Mouse (Mus musculus): ENCODE data around the gene Olfr609. TPM values are rescaled to one million over a fixed set of nuclear protein-coding genes. Genes with fewer than 3 reads are reported as not detected.
"Not testable (repeated sequence)": the region's sequence is repeated elsewhere in the genome, so short reads cannot be mapped to it uniquely, and the experiment has no call there.

The Olfr609 gene
- not detected in 2 replicates for polyA plus RNA-seq (2016; fragmentation: Nextera tagmentation; extraction: Ambion mirVana)

DNA sequence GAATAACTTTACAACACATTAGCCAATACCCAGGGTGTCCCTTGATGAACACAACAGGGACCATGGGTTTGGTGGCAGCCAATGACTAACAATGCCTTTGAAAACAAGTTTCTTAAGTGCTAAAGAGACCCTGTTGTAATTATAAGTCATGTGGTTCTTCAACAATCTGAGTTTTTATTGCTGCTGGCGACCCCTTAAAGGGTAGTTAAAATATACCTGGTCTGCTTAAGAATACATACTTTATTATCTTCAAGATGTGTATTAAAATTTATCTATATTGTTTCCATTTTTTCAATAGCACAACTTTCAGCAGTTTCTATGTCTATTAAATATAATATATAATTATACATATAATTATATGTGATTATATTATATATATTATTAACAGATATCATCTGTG, at the start of gene Olfr609:
Gene Olfr609 (minus strand): TSS at position 101 of the 400 bp plus-strand sequence.
- no peak within 1 kb of the TSS for H3K9ac ChIP-seq (replicated peaks)
- no peaks in the 10 kb centered on the region for H3K36me3 ChIP-seq
- no peak for ATAC-seq (ENCODE audit: low FRiP score, low read depth)
- H3K4me3 ChIP-seq = no peak within 1 kb of the TSS
- no peak within 1 kb of the TSS for H3K4me2 ChIP-seq (replicated peaks)
- WGBS = 76% methylated on average over 1 of the region's 1 CpGs
- no peaks in the 10 kb centered on the region for H3K4me1 ChIP-seq
- no peaks in the 10 kb centered on the region for H3K27me3 ChIP-seq
- no peaks in the 10 kb centered on the region for H3K9me3 ChIP-seq
- H3K27ac ChIP-seq (replicated peaks) = no peak within 1 kb of the TSS

DNA sequence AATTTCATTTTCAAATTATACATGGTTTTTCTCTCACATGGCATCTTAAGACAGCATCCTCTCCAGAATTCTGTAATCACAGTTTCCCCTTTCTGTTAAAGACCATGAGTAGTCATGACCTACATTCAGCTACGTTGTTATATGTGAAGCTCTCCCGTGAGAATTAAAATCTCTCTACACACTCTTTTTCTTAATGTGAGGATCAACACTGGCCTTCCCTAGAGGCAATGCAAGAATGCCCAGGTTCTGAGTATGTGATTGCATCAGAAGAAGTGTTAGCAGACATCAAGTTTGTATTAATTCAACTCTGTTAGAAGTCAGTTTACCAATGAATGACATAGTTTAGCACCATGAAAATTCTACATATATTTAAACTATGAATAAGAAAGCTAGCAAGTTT, 44.8 kb upstream of the Olfr609 start, which contains the start of gene Olfr612:
Gene Olfr612 (minus strand): TSS at position 101 of the 400 bp plus-strand sequence.
- not testable (repeated sequence) for H3K4me3 ChIP-seq; H3K36me3 ChIP-seq; H3K27ac ChIP-seq (replicated peaks); H3K4me2 ChIP-seq (replicated peaks); H3K27me3 ChIP-seq; H3K9me3 ChIP-seq; H3K9ac ChIP-seq (replicated peaks); ATAC-seq (ENCODE audit: low FRiP score, low read depth); H3K4me1 ChIP-seq
- WGBS = 86% methylated on average over 2 of the region's 2 CpGs

DNA sequence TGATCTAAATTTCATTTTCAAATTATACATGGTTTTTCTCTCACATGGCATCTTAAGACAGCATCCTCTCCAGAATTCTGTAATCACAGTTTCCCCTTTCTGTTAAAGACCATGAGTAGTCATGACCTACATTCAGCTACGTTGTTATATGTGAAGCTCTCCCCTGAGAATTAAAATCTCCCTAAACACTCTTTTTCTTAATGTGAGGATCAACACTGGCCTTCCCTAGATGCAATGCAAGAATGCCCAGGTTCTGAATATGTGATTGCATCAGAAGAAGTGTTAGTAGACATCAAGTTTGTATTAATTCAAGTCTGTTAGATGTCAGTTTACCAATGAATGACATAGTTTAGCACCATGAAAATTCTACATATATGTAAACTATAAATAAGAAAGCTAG, 22.9 kb upstream of the Olfr609 start, which contains the start of gene Olfr611:
Gene Olfr611 (minus strand): TSS at position 101 of the 400 bp plus-strand sequence.
- 69% methylated on average over 1 of the region's 1 CpGs for WGBS
- H3K9ac ChIP-seq (replicated peaks); H3K36me3 ChIP-seq; H3K27me3 ChIP-seq; H3K27ac ChIP-seq (replicated peaks); H3K4me3 ChIP-seq; ATAC-seq (ENCODE audit: low FRiP score, low read depth); H3K4me2 ChIP-seq (replicated peaks); H3K4me1 ChIP-seq; H3K9me3 ChIP-seq: not testable (repeated sequence)

DNA sequence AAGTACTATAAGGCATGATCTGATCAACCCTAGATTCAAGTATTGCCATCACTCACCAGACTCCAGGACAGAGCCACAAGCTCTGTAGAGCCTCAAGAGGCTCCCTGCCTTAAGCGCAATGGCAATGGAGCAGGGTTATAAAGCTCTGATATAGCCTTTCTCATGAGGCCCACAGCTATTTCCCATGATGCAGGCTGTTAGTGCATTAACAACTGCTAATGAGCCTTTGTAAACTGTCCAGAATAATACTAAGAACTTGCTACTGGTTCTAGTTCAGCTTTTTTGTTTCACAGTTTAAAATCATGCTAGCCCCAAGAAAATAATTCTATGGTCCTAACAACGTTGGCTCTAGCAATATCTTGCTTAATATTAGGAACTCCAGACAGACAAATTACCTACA, 14.2 kb upstream of the Olfr609 start, which contains the start of gene Olfr610:
Gene Olfr610 (minus strand): TSS at position 101 of the 400 bp plus-strand sequence.
- WGBS = 89% methylated on average over 2 of the region's 2 CpGs
- ATAC-seq (ENCODE audit: low FRiP score, low read depth) = no peak
- Histone ChIP-seq H3K4me3 (no peak within 1 kb of the TSS), H3K9me3 (no peaks in the 10 kb centered on the region), H3K36me3 (no peaks in the 10 kb centered on the region), H3K27me3 (no peaks in the 10 kb centered on the region), H3K9ac (replicated peaks) (no peak within 1 kb of the TSS), H3K4me2 (replicated peaks) (no peak within 1 kb of the TSS), H3K27ac (replicated peaks) (no peak within 1 kb of the TSS), H3K4me1 (no peaks in the 10 kb centered on the region)

DNA sequence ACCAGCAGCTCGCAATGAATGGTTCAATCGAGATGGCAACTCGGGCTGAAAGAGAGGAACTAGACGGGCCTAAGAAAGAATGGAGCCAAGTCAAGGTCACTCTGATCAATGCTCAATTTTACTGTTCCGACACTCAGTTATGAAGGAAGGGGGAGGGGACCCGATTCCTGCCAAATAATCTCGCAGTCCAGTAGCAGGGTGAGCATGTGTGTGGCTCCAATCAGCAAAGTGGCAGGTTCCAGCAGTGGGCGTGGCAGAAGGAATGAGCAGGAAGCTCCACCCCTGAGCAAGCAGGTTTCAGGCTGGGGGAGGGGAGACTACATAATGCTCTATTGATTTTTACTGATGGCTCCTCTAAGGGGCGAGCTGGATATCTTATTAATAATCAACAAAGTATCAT, 20.8 kb downstream of the Olfr609 start:
- not testable (repeated sequence) for ATAC-seq (ENCODE audit: low FRiP score, low read depth)
- 86% methylated on average over 9 of the region's 9 CpGs for WGBS

DNA sequence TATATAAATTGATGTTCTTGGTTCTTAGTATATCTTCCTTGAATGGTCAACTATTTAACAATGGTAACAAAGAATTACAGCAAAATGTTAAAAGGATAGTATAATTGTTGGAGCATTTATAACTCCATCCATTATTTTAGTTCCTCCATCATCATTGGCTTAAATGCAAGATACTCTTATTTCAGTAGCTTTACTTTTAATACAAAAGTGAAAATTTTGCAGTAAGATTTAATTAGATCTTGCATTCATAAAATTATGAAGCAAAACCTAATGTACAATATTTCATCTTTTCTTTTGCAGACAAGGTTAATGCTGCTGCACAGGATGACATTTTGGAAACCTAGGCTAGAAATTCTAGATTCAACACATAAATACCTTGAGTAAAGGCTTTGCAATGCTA, 28.3 kb downstream of the Olfr609 start, which contains the start of gene Olfr608:
Gene Olfr608 (plus strand): TSS at position 301 of the 400 bp plus-strand sequence.
- Histone ChIP-seq H3K9ac (replicated peaks) (no peak within 1 kb of the TSS), H3K27ac (replicated peaks) (no peak within 1 kb of the TSS), H3K9me3 (no peaks in the 10 kb centered on the region), H3K4me2 (replicated peaks) (no peak within 1 kb of the TSS), H3K27me3 (no peaks in the 10 kb centered on the region), H3K4me3 (no peak within 1 kb of the TSS), H3K4me1 (no peaks in the 10 kb centered on the region), H3K36me3 (no peaks in the 10 kb centered on the region)
- no peak for ATAC-seq (ENCODE audit: low FRiP score, low read depth)

More for the DNA sequence above, 20.8 kb downstream of the Olfr609 start:
- H3K9me3 ChIP-seq; H3K27ac ChIP-seq (replicated peaks); H3K4me1 ChIP-seq; H3K27me3 ChIP-seq; H3K4me2 ChIP-seq (replicated peaks); H3K36me3 ChIP-seq; H3K9ac ChIP-seq (replicated peaks); H3K4me3 ChIP-seq: not testable (repeated sequence)

DNA sequence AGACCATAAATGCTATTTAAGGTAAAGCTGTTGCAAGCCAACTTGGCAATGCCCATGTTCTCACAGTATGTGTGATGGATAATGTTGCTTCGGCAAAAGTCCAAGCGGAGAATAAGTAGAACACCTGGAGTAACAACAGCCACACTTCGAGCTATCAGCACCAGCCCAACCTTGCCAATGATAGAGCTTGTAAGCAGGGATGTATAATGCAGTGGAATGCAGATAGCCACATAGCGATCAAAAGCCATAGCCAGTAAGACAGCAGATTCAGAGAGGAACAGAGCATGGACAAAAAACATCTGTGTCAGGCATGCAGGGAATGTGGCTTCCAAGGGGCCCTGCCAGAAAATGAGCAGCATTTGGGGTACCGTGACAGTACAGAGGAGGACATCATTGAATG, 37.3 kb downstream of the Olfr609 start:
- 92% methylated on average over 5 of the region's 5 CpGs for WGBS
- Histone ChIP-seq H3K9me3 (no peaks in the 10 kb centered on the region), H3K4me1 (no peaks in the 10 kb centered on the region), H3K9ac (replicated peaks) (no peak overlapping the region), H3K36me3 (no peaks in the 10 kb centered on the region), H3K27me3 (no peaks in the 10 kb centered on the region), H3K4me3 (no peak overlapping the region), H3K4me2 (replicated peaks) (no peak overlapping the region), H3K27ac (replicated peaks) (no peak overlapping the region)
- no peak for ATAC-seq (ENCODE audit: low FRiP score, low read depth)

DNA sequence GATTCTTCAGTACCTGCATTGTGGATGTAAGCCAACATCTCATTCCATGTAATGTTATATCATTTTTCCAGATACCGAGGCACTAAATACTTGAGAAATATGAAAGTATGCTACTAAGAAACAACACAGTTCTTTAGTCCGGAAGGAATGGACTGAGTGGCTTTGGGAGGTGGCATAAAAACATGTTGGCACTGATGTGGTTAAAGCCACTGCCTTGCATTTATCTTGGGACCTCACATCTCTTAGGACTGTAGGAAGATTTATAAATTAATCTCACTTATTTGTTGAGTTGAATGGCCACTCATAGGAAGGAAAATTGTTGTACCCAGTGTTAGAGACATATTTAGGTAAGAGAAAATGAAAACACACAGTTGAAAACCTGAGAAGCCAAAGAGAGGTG, 49.1 kb downstream of the Olfr609 start, which contains the start of gene Olfr606:
Gene Olfr606 (plus strand): TSS at position 301 of the 400 bp plus-strand sequence.
- H3K27ac ChIP-seq (replicated peaks) = no peak within 1 kb of the TSS
- no peaks in the 10 kb centered on the region for H3K36me3 ChIP-seq
- ATAC-seq (ENCODE audit: low FRiP score, low read depth) = no peak
- no peaks in the 10 kb centered on the region for H3K27me3 ChIP-seq
- H3K9me3 ChIP-seq = no peaks in the 10 kb centered on the region
- no peak within 1 kb of the TSS for H3K4me2 ChIP-seq (replicated peaks)
- 91% methylated on average over 2 of the region's 2 CpGs for WGBS
- no peak within 1 kb of the TSS for H3K9ac ChIP-seq (replicated peaks)
- no peak within 1 kb of the TSS for H3K4me3 ChIP-seq
- no peaks in the 10 kb centered on the region for H3K4me1 ChIP-seq

DNA sequence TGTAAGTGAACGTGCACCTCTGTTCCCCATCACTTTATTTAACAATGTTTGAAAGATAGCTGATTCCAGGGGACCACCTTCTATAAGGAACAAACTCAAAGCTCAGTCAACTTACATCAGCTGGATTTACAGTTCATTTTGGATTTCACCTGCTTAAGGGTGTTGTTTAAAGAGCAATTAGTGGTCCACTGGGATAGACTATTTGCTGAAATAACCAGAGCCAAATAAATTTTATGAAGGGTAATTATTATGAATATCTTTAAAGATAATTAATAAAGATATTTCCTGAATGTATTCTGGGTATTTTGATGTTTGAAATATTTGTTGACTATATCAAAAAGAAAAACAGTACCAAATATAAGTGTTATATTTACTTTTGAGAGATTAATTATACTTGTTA, 52.5 kb downstream of the Olfr609 start, which contains the start of gene Olfr605:
Gene Olfr605 (minus strand): TSS at position 101 of the 400 bp plus-strand sequence.
- no peak for ATAC-seq (ENCODE audit: low FRiP score, low read depth)
- Histone ChIP-seq H3K36me3 (no peaks in the 10 kb centered on the region), H3K9me3 (no peaks in the 10 kb centered on the region), H3K27me3 (no peaks in the 10 kb centered on the region), H3K4me1 (no peaks in the 10 kb centered on the region), H3K9ac (replicated peaks) (no peak within 1 kb of the TSS), H3K4me3 (no peak within 1 kb of the TSS), H3K27ac (replicated peaks) (no peak within 1 kb of the TSS), H3K4me2 (replicated peaks) (no peak within 1 kb of the TSS)
- WGBS = 86% methylated on average over 1 of the region's 1 CpGs

Other genes starting within 250 kb of the Olfr609 start
- not detected in 2 replicates for gene Usp17ld, start 245.6 kb downstream of the Olfr609 start, polyA plus RNA-seq (2016; fragmentation: Nextera tagmentation; extraction: Ambion mirVana)
- not detected in 2 replicates for gene Olfr596, start 192.4 kb downstream of the Olfr609 start, polyA plus RNA-seq (2016; fragmentation: Nextera tagmentation; extraction: Ambion mirVana)
- gene Olfr597, start 181.7 kb downstream of the Olfr609 start, polyA plus RNA-seq (2016; fragmentation: Nextera tagmentation; extraction: Ambion mirVana) = not detected in 2 replicates
- gene Olfr598, start 174.5 kb downstream of the Olfr609 start, polyA plus RNA-seq (2016; fragmentation: Nextera tagmentation; extraction: Ambion mirVana) = not detected in 2 replicates
- gene Olfr599, start 162.1 kb downstream of the Olfr609 start, polyA plus RNA-seq (2016; fragmentation: Nextera tagmentation; extraction: Ambion mirVana) = not detected in 2 replicates
- not detected in 2 replicates for gene Olfr600, start 148.4 kb downstream of the Olfr609 start, polyA plus RNA-seq (2016; fragmentation: Nextera tagmentation; extraction: Ambion mirVana)
- not detected in 2 replicates for gene Olfr601, start 135.4 kb downstream of the Olfr609 start, polyA plus RNA-seq (2016; fragmentation: Nextera tagmentation; extraction: Ambion mirVana)
- gene Olfr603, start 111.9 kb downstream of the Olfr609 start, polyA plus RNA-seq (2016; fragmentation: Nextera tagmentation; extraction: Ambion mirVana) = not detected in 2 replicates
- not detected in 2 replicates for gene Usp17lc, start 83.0 kb downstream of the Olfr609 start, polyA plus RNA-seq (2016; fragmentation: Nextera tagmentation; extraction: Ambion mirVana)
- not detected in 2 replicates for gene Olfr605, start 52.6 kb downstream of the Olfr609 start, polyA plus RNA-seq (2016; fragmentation: Nextera tagmentation; extraction: Ambion mirVana)
- gene Olfr606, start 49.0 kb downstream of the Olfr609 start, polyA plus RNA-seq (2016; fragmentation: Nextera tagmentation; extraction: Ambion mirVana) = not detected in 2 replicates
- gene Olfr607, start 33.9 kb downstream of the Olfr609 start, polyA plus RNA-seq (2016; fragmentation: Nextera tagmentation; extraction: Ambion mirVana) = not detected in 2 replicates
- not detected in 2 replicates for gene Olfr608, start 28.2 kb downstream of the Olfr609 start, polyA plus RNA-seq (2016; fragmentation: Nextera tagmentation; extraction: Ambion mirVana)
- not detected in 2 replicates for gene Olfr610, start 14.1 kb upstream of the Olfr609 start, polyA plus RNA-seq (2016; fragmentation: Nextera tagmentation; extraction: Ambion mirVana)
- gene Olfr611, start 22.8 kb upstream of the Olfr609 start, polyA plus RNA-seq (2016; fragmentation: Nextera tagmentation; extraction: Ambion mirVana) = not detected in 2 replicates
- gene Olfr612, start 44.7 kb upstream of the Olfr609 start, polyA plus RNA-seq (2016; fragmentation: Nextera tagmentation; extraction: Ambion mirVana) = not detected in 2 replicates
- not detected in 2 replicates for gene Olfr613, start 50.0 kb upstream of the Olfr609 start, polyA plus RNA-seq (2016; fragmentation: Nextera tagmentation; extraction: Ambion mirVana)
- gene Olfr615, start 58.0 kb upstream of the Olfr609 start, polyA plus RNA-seq (2016; fragmentation: Nextera tagmentation; extraction: Ambion mirVana) = not detected in 2 replicates
- gene Olfr616, start 71.1 kb upstream of the Olfr609 start, polyA plus RNA-seq (2016; fragmentation: Nextera tagmentation; extraction: Ambion mirVana) = not detected in 2 replicates
- not detected in 2 replicates for gene Olfr617, start 75.0 kb upstream of the Olfr609 start, polyA plus RNA-seq (2016; fragmentation: Nextera tagmentation; extraction: Ambion mirVana)
- gene Olfr618, start 92.0 kb upstream of the Olfr609 start, polyA plus RNA-seq (2016; fragmentation: Nextera tagmentation; extraction: Ambion mirVana) = not detected in 2 replicates
- gene Olfr619, start 102.5 kb upstream of the Olfr609 start, polyA plus RNA-seq (2016; fragmentation: Nextera tagmentation; extraction: Ambion mirVana) = not detected in 2 replicates
- not detected in 2 replicates for gene Olfr620, start 114.5 kb upstream of the Olfr609 start, polyA plus RNA-seq (2016; fragmentation: Nextera tagmentation; extraction: Ambion mirVana)
- not detected in 2 replicates for gene Olfr622, start 144.6 kb upstream of the Olfr609 start, polyA plus RNA-seq (2016; fragmentation: Nextera tagmentation; extraction: Ambion mirVana)
- not detected in 2 replicates for gene Olfr623, start 165.6 kb upstream of the Olfr609 start, polyA plus RNA-seq (2016; fragmentation: Nextera tagmentation; extraction: Ambion mirVana)
- not detected in 2 replicates for gene Olfr624, start 173.1 kb upstream of the Olfr609 start, polyA plus RNA-seq (2016; fragmentation: Nextera tagmentation; extraction: Ambion mirVana)
- gene Olfr625-ps1, start 184.7 kb upstream of the Olfr609 start, polyA plus RNA-seq (2016; fragmentation: Nextera tagmentation; extraction: Ambion mirVana) = not detected in 2 replicates
- gene Olfr243, start 216.6 kb upstream of the Olfr609 start, polyA plus RNA-seq (2016; fragmentation: Nextera tagmentation; extraction: Ambion mirVana) = not detected in 2 replicates
- not detected in 2 replicates for gene Olfr628, start 232.3 kb upstream of the Olfr609 start, polyA plus RNA-seq (2016; fragmentation: Nextera tagmentation; extraction: Ambion mirVana)
- not detected in 2 replicates for gene Olfr629, start 246.9 kb upstream of the Olfr609 start, polyA plus RNA-seq (2016; fragmentation: Nextera tagmentation; extraction: Ambion mirVana)